Mouse (Mus musculus): Measurements from ENCODE around the gene Olfr639. TPM values are rescaled to one million over a fixed set of nuclear protein-coding genes. Genes with fewer than 3 reads are reported as not detected.

Gene Olfr639
- polyA plus RNA-seq (2016; fragmentation: Nextera tagmentation; extraction: Ambion mirVana): 0.04 TPM in 1 of 2 replicates, not detected in the other

- H3K4me1 ChIP-seq: no peaks in the 10 kb centered on the region
- H3K36me3 ChIP-seq (replicated peaks): no peaks in the 10 kb centered on the region
- no peaks in the 10 kb centered on the region for H3K9me3 ChIP-seq
- no peaks in the 10 kb centered on the region for H3K27me3 ChIP-seq
- no peak for ATAC-seq (ENCODE audit: low FRiP score)
- no peak within 1 kb of the TSS for H3K4me2 ChIP-seq
- no peak within 1 kb of the TSS for H3K4me3 ChIP-seq (replicated peaks)
- H3K9ac ChIP-seq: no peak within 1 kb of the TSS
- H3K27ac ChIP-seq: no peak within 1 kb of the TSS
These were observed at the start of gene Olfr639 for GRCm38 (mm10) chr7:104017203-104017602. Olfr639 (minus strand) TSS chr7:104017303.

DNA sequence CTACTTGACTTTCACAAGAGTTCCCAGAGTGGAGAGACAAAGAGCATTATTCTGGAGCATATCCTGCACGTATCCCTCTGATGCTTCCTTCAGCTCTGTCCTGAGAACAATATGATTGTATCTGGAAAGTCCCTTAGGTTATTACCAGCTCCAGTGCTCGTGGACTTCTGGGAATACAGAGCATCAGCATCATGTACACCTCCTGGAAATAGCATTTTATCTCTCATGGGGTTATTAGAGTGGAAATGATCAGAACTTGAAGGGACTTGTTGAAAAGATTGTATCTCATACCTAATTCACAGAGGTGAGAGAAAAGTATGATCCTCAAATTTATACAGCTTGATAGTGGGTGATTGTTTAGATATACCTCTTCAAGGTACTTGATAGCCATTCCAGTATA is 44.2 kb upstream of the Olfr639 start, which contains the start of gene 4930516K23Rik:
TSS of gene 4930516K23Rik (minus strand) at position 101 of the 400 bp plus-strand sequence.
- no peak within 1 kb of the TSS for H3K4me3 ChIP-seq (replicated peaks)

DNA sequence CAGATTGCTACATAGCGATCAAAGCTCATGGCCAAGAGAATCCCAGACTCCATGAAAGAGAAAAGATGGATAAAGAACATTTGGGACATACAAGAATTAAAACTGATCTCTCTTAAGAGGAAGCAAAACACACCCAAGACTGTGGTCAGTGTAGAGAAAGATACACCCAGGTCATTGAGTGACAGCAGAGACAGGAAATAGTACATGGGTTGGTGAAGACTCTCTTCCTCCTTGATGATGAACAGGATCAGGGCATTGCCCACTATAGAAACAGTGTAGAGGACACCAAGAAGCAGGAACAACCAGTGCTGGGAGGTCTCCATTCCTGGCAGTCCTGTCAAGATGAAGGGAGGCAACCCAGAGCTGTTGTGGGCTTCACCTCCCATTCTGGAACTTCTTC is 42.1 kb upstream of the Olfr639 start:
- H3K27ac ChIP-seq: no peak overlapping the region
- 87% methylated on average over 1 of the region's 1 CpGs for WGBS
- ATAC-seq (ENCODE audit: low FRiP score): no peak
- H3K4me2 ChIP-seq: no peak overlapping the region
- H3K4me3 ChIP-seq (replicated peaks): no peak overlapping the region
- H3K9ac ChIP-seq: no peak overlapping the region
- no peaks in the 10 kb centered on the region for H3K9me3 ChIP-seq
- H3K4me1 ChIP-seq: no peaks in the 10 kb centered on the region
- no peaks in the 10 kb centered on the region for H3K36me3 ChIP-seq (replicated peaks)
- H3K27me3 ChIP-seq: no peaks in the 10 kb centered on the region

More for the DNA sequence above, 44.2 kb upstream of the Olfr639 start, which contains the start of gene 4930516K23Rik:
- Histone ChIP-seq H3K9ac (no peak within 1 kb of the TSS), H3K27ac (no peak within 1 kb of the TSS), H3K36me3 (replicated peaks) (no peaks in the 10 kb centered on the region), H3K9me3 (no peaks in the 10 kb centered on the region), H3K4me2 (no peak within 1 kb of the TSS), H3K4me1 (no peaks in the 10 kb centered on the region), H3K27me3 (no peaks in the 10 kb centered on the region)
- WGBS: 67% methylated on average over 2 of the region's 2 CpGs
- no peak for ATAC-seq (ENCODE audit: low FRiP score)

- Histone ChIP-seq H3K4me1 (no peaks in the 10 kb centered on the region), H3K27me3 (no peaks in the 10 kb centered on the region), H3K36me3 (replicated peaks) (no peaks in the 10 kb centered on the region), H3K9me3 (no peaks in the 10 kb centered on the region), H3K4me2 (no peak within 1 kb of the TSS), H3K9ac (no peak within 1 kb of the TSS), H3K4me3 (replicated peaks) (no peak within 1 kb of the TSS), H3K27ac (no peak within 1 kb of the TSS)
- ATAC-seq (ENCODE audit: low FRiP score): no peak
- WGBS: 76% methylated on average over 1 of the region's 1 CpGs
These were observed 35.5 kb upstream of the Olfr639 start, which contains the start of gene Olfr642 for GRCm38 (mm10) chr7:104052566-104052965. Olfr642 (minus strand) TSS chr7:104052666.

DNA sequence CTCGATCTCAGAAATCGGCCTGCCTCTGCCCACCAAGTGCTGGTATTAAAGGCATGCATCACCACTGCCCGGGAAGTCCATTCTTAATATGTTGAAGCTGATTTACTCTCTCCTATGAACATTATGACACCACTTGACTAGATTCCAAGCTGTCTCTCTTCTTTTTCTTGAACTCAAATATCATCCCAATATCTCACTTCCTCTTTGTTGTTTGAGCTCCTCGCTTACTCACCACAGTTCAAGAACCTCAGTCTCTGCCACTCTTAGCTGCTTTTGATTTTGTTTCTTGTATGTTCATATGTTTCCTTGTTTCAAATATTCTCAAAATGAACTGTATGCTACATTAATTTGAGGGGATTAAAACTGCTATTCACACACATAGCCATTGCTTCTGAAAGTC is 33.6 kb upstream of the Olfr639 start:
- 94% methylated on average over 4 of the region's 4 CpGs for WGBS
- Histone ChIP-seq H3K27ac (no peak overlapping the region), H3K4me2 (no peak overlapping the region), H3K4me3 (replicated peaks) (no peak overlapping the region), H3K9me3 (no peaks in the 10 kb centered on the region), H3K4me1 (no peaks in the 10 kb centered on the region), H3K9ac (no peak overlapping the region), H3K36me3 (replicated peaks) (no peaks in the 10 kb centered on the region), H3K27me3 (no peaks in the 10 kb centered on the region)
- ATAC-seq (ENCODE audit: low FRiP score): no peak

GRCm38 (mm10) chr7:104035145-104035544 is 18.0 kb upstream of the Olfr639 start, which contains the start of gene Olfr641:
Olfr641 (plus strand) TSS chr7:104035445.
- ATAC-seq (ENCODE audit: low FRiP score): no peak
- H3K4me2 ChIP-seq: no peak within 1 kb of the TSS
- no peaks in the 10 kb centered on the region for H3K9me3 ChIP-seq
- H3K9ac ChIP-seq: no peak within 1 kb of the TSS
- no peaks in the 10 kb centered on the region for H3K4me1 ChIP-seq
- H3K27me3 ChIP-seq: no peaks in the 10 kb centered on the region
- no peaks in the 10 kb centered on the region for H3K36me3 ChIP-seq (replicated peaks)
- no peak within 1 kb of the TSS for H3K4me3 ChIP-seq (replicated peaks)
- 87% methylated on average over 1 of the region's 1 CpGs for WGBS
- H3K27ac ChIP-seq: no peak within 1 kb of the TSS

- no peaks in the 10 kb centered on the region for H3K27me3 ChIP-seq
- WGBS: 76% methylated on average over 3 of the region's 3 CpGs
- no peak for ATAC-seq (ENCODE audit: low FRiP score)
These were observed 9.9 kb upstream of the Olfr639 start for GRCm38 (mm10) chr7:104026978-104027377.

GRCm38 (mm10) chr7:104025473-104025872 is 8.4 kb upstream of the Olfr639 start, which contains the start of gene Olfr640:
Olfr640 (minus strand) TSS chr7:104025573.
- 88% methylated on average over 6 of the region's 6 CpGs for WGBS
- Histone ChIP-seq H3K36me3 (replicated peaks) (no peaks in the 10 kb centered on the region), H3K4me1 (no peaks in the 10 kb centered on the region), H3K4me2 (no peak within 1 kb of the TSS), H3K9me3 (no peaks in the 10 kb centered on the region), H3K4me3 (replicated peaks) (no peak within 1 kb of the TSS), H3K9ac (no peak within 1 kb of the TSS), H3K27ac (no peak within 1 kb of the TSS), H3K27me3 (no peaks in the 10 kb centered on the region)
- ATAC-seq (ENCODE audit: low FRiP score): no peak

More at GRCm38 (mm10) chr7:104026978-104027377, 9.9 kb upstream of the Olfr639 start:
- no peak overlapping the region for H3K9ac ChIP-seq
- H3K36me3 ChIP-seq (replicated peaks): no peaks in the 10 kb centered on the region
- H3K4me2 ChIP-seq: no peak overlapping the region
- H3K4me1 ChIP-seq: no peaks in the 10 kb centered on the region
- H3K9me3 ChIP-seq: no peaks in the 10 kb centered on the region
- H3K4me3 ChIP-seq (replicated peaks): no peak overlapping the region
- no peak overlapping the region for H3K27ac ChIP-seq

GRCm38 (mm10) chr7:104021651-104022050 is 4.5 kb upstream of the Olfr639 start:
- Histone ChIP-seq H3K27me3 (no peaks in the 10 kb centered on the region), H3K36me3 (replicated peaks) (no peaks in the 10 kb centered on the region), H3K27ac (no peak overlapping the region), H3K4me2 (no peak overlapping the region), H3K4me1 (no peaks in the 10 kb centered on the region), H3K9ac (no peak overlapping the region), H3K9me3 (no peaks in the 10 kb centered on the region), H3K4me3 (replicated peaks) (no peak overlapping the region)
- WGBS: 88% methylated on average over 6 of the region's 6 CpGs
- ATAC-seq (ENCODE audit: low FRiP score): no peak

- WGBS: 95% methylated on average over 1 of the region's 1 CpGs
- Histone ChIP-seq H3K27ac (no peak overlapping the region), H3K9me3 (no peaks in the 10 kb centered on the region), H3K4me3 (replicated peaks) (no peak overlapping the region), H3K36me3 (replicated peaks) (no peaks in the 10 kb centered on the region), H3K9ac (no peak overlapping the region), H3K4me1 (no peaks in the 10 kb centered on the region), H3K27me3 (no peaks in the 10 kb centered on the region), H3K4me2 (no peak overlapping the region)
- ATAC-seq (ENCODE audit: low FRiP score): no peak
These were observed 1.9 kb upstream of the Olfr639 start for GRCm38 (mm10) chr7:104018953-104019352.

- Histone ChIP-seq H3K27me3 (no peaks in the 10 kb centered on the region), H3K4me2 (no peak overlapping the region), H3K36me3 (replicated peaks) (no peaks in the 10 kb centered on the region), H3K9me3 (no peaks in the 10 kb centered on the region), H3K4me1 (no peaks in the 10 kb centered on the region), H3K9ac (no peak overlapping the region), H3K4me3 (replicated peaks) (no peak overlapping the region), H3K27ac (no peak overlapping the region)
- no peak for ATAC-seq (ENCODE audit: low FRiP score)
These were observed 18.0 kb downstream of the Olfr639 start for GRCm38 (mm10) chr7:103999124-103999523.

DNA sequence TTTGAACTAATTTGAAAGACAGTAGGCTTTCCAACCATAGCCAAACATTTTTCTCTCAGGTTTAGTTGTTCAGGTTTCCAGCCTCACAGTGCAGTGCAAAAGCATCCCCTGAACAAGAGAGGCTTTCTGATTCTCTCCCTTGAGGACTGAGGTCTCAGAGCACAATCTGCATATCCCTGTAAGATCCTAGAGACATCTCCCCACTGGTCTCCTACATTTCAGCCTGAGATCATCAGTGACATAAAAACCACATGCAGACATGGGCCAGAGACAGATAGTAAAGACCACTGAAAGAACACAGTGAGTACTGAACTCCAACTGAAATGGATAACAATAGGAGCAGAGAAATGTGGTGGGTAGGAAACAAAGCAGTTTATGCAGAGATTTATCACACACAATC is 18.7 kb downstream of the Olfr639 start, which contains the start of gene Olfr638:
TSS of gene Olfr638 (plus strand) at position 301 of the 400 bp plus-strand sequence.
- no peak within 1 kb of the TSS for H3K4me2 ChIP-seq
- H3K4me3 ChIP-seq (replicated peaks): no peak within 1 kb of the TSS
- no peaks in the 10 kb centered on the region for H3K9me3 ChIP-seq
- no peaks in the 10 kb centered on the region for H3K27me3 ChIP-seq
- no peaks in the 10 kb centered on the region for H3K4me1 ChIP-seq
- H3K27ac ChIP-seq: no peak within 1 kb of the TSS
- H3K9ac ChIP-seq: no peak within 1 kb of the TSS
- no peak for ATAC-seq (ENCODE audit: low FRiP score)
- no peaks in the 10 kb centered on the region for H3K36me3 ChIP-seq (replicated peaks)

- Histone ChIP-seq H3K9me3 (no peaks in the 10 kb centered on the region), H3K4me3 (replicated peaks) (no peak overlapping the region), H3K36me3 (replicated peaks) (no peaks in the 10 kb centered on the region), H3K27me3 (no peaks in the 10 kb centered on the region), H3K4me2 (no peak overlapping the region), H3K4me1 (no peaks in the 10 kb centered on the region), H3K27ac (no peak overlapping the region), H3K9ac (no peak overlapping the region)
- 56% methylated on average over 1 of the region's 1 CpGs for WGBS
- no peak for ATAC-seq (ENCODE audit: low FRiP score)
These were observed 45.3 kb downstream of the Olfr639 start for GRCm38 (mm10) chr7:103971782-103972181.
